Mouse (Mus musculus) kidney, postnatal 4 days (tissue): ENCODE measurements around the gene Cdh5.
"Not testable (repeated sequence)": the region's sequence is repeated elsewhere in the genome, so short reads cannot be mapped to it uniquely, and the experiment has no call there.

Experiments used
- DNase-seq, 2 experiments: peaks; one replicate each; pipeline ENCODE4 v3.0.0; 2021; ENCODE audit warnings: mixed read lengths in 2 of 2

The Cdh5 gene

GRCm38 (mm10) chr8:104093336-104093735 is 8.1 kb upstream of the Cdh5 start:
- DNase-seq = no peak

- DNase-seq = peak; percentile 44 to 60
Measured at GRCm38 (mm10) chr8:104095595-104095994, 5.8 kb upstream of the Cdh5 start.

GRCm38 (mm10) chr8:104096644-104097043 is 4.8 kb upstream of the Cdh5 start:
- DNase-seq = peak; percentile 48 to 67

- DNase-seq = peak; percentile 55 to 60
Measured at GRCm38 (mm10) chr8:104098671-104099346, 2.6 kb upstream of the Cdh5 start.

GRCm38 (mm10) chr8:104099347-104100099 is 1.9 kb upstream of the Cdh5 start:
- DNase-seq = peak; percentile 64 to 75

GRCm38 (mm10) chr8:104100724-104101123 is 701 bp upstream of the Cdh5 start:
- not testable (repeated sequence) for DNase-seq

- no peak for DNase-seq
Measured at GRCm38 (mm10) chr8:104103462-104103861, 2.0 kb downstream of the Cdh5 start.

- peak; percentile 39 to 41 for DNase-seq
Measured at GRCm38 (mm10) chr8:104105768-104106167, 4.3 kb downstream of the Cdh5 start.

- no peak for DNase-seq
Measured at GRCm38 (mm10) chr8:104106276-104106946, 5.0 kb downstream of the Cdh5 start.

GRCm38 (mm10) chr8:104107111-104107510 is 5.7 kb downstream of the Cdh5 start:
- DNase-seq = no peak

GRCm38 (mm10) chr8:104108048-104108447 is 6.6 kb downstream of the Cdh5 start:
- peak in 1 of 2 experiments; percentile 17 for DNase-seq

GRCm38 (mm10) chr8:104110498-104111134 is 9.2 kb downstream of the Cdh5 start:
- peak in 1 of 2 experiments; percentile 37 for DNase-seq

- no peak for DNase-seq
Measured at GRCm38 (mm10) chr8:104121640-104122416, 20.4 kb downstream of the Cdh5 start.

- DNase-seq = no peak
Measured at GRCm38 (mm10) chr8:104123080-104123657, 21.7 kb downstream of the Cdh5 start.

GRCm38 (mm10) chr8:104124534-104124933 is 23.1 kb downstream of the Cdh5 start:
- DNase-seq = no peak

- no peak for DNase-seq
Measured at GRCm38 (mm10) chr8:104127160-104127883, 25.9 kb downstream of the Cdh5 start.

GRCm38 (mm10) chr8:104130916-104131315 is 29.5 kb downstream of the Cdh5 start:
- no peak for DNase-seq

- no peak for DNase-seq
Measured at GRCm38 (mm10) chr8:104131414-104131975, 30.1 kb downstream of the Cdh5 start.

- no peak for DNase-seq
Measured at GRCm38 (mm10) chr8:104134521-104134920, 33.1 kb downstream of the Cdh5 start.

- no peak for DNase-seq
Measured at GRCm38 (mm10) chr8:104136277-104136676, 34.9 kb downstream of the Cdh5 start.

GRCm38 (mm10) chr8:104137636-104138035 is 36.2 kb downstream of the Cdh5 start:
- DNase-seq = no peak
